Mouse (Mus musculus) ES-CJ7 (cell line): ENCODE data around the gene Cecr2.

Source experiments
- DNase-seq: peaks from one replicate; pipeline ENCODE4 v3.0.0; 2011; ENCODE audit warnings: low read depth, low spot score

Cecr2 gene

GRCm38 (mm10) chr6:120667911-120668310 is 1.7 kb downstream of the Cecr2 start:
- DNase-seq: no peak

- peak; percentile 34 for DNase-seq
Observed at GRCm38 (mm10) chr6:120674121-120674520, 8.0 kb downstream of the Cecr2 start.

- peak; percentile 46 for DNase-seq
Observed at GRCm38 (mm10) chr6:120674881-120675280, 8.7 kb downstream of the Cecr2 start.

- DNase-seq: peak; percentile 67
Observed at GRCm38 (mm10) chr6:120675979-120676378, 9.8 kb downstream of the Cecr2 start.

- no peak for DNase-seq
Observed at GRCm38 (mm10) chr6:120683351-120683750, 17.2 kb downstream of the Cecr2 start.

GRCm38 (mm10) chr6:120684750-120685149 is 18.6 kb downstream of the Cecr2 start:
- no peak for DNase-seq

GRCm38 (mm10) chr6:120686872-120687650 is 20.9 kb downstream of the Cecr2 start:
- no peak for DNase-seq

- peak; percentile 44 for DNase-seq
Observed at GRCm38 (mm10) chr6:120700221-120700620, 34.1 kb downstream of the Cecr2 start.

- no peak for DNase-seq
Observed at GRCm38 (mm10) chr6:120704376-120704775, 38.2 kb downstream of the Cecr2 start.

- no peak for DNase-seq
Observed at GRCm38 (mm10) chr6:120708759-120709158, 42.6 kb downstream of the Cecr2 start.

- no peak for DNase-seq
Observed at GRCm38 (mm10) chr6:120714806-120715205, 48.6 kb downstream of the Cecr2 start.

- DNase-seq: no peak
Observed at GRCm38 (mm10) chr6:120715227-120715626, 49.1 kb downstream of the Cecr2 start.

GRCm38 (mm10) chr6:120715851-120716250 is 49.7 kb downstream of the Cecr2 start:
- DNase-seq: no peak

- no peak for DNase-seq
Observed at GRCm38 (mm10) chr6:120716531-120716984, 50.4 kb downstream of the Cecr2 start.

- no peak for DNase-seq
Observed at GRCm38 (mm10) chr6:120725986-120726385, 59.8 kb downstream of the Cecr2 start.

- DNase-seq: no peak
Observed at GRCm38 (mm10) chr6:120736011-120736410, 69.8 kb downstream of the Cecr2 start.

GRCm38 (mm10) chr6:120736566-120736965 is 70.4 kb downstream of the Cecr2 start:
- DNase-seq: peak; percentile 57

GRCm38 (mm10) chr6:120743130-120743529 is 77.0 kb downstream of the Cecr2 start:
- DNase-seq: peak; percentile 58

- no peak for DNase-seq
Observed at GRCm38 (mm10) chr6:120744266-120744665, 78.1 kb downstream of the Cecr2 start.

- no peak for DNase-seq
Observed at GRCm38 (mm10) chr6:120746416-120746815, 80.2 kb downstream of the Cecr2 start.

GRCm38 (mm10) chr6:120761151-120761550 is 95.0 kb downstream of the Cecr2 start:
- no peak for DNase-seq

- no peak for DNase-seq
Observed at GRCm38 (mm10) chr6:120769972-120770371, 103.8 kb downstream of the Cecr2 start.

- no peak for DNase-seq
Observed at GRCm38 (mm10) chr6:120771366-120771765, 105.2 kb downstream of the Cecr2 start.
